Mouse (Mus musculus): Measurements from ENCODE around the gene Jmjd1c.

Jmjd1c gene

DNA sequence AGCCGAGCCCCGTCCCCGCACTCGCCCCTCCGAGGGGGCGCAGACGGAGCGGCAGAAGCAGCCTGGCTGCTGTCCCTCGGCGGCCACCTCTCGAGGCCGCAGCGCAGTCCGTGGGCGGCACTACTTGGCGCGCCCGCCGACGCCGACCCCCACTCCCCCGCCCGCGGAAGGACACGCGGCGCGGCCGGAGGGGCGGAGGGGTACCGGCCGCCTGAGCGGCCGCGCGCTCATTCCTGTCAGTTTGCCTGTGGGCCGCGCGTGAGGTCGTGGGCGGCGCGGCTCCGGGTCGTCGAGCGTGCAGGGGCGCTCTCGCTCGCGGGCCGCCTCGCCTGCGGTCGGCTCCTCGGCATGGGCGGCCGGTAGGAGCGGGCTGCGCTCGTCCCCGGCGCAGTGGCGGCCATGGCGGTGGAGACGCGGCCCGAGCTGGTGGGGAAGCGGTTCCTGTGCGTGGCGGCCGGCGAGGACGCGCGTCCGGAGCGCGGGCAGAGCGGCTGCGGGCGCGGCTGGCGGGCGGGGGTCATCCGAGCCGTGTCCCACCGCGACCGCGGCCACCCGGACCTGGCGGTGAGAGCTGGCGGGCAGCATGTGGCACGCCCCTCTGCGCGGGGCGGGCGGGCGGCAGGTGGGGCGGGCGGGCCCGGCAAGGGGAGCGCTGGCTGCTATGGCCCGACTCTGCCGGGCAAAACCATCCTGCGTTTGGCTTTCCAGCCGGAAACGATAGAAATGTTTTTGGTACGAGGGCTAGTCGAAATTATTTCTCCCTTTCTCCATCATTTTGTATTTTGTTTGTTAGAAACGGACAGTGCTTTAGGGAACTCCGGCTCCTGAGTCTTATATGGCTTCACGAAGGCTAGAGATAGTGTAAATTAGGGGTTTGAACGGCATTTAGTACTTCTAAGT lies 31.2 kb downstream of the Jmjd1c start:
- no peak for TF ChIP-seq GATA4 (IDR thresholded peaks at IDR 0.05; ENCODE audit: insufficient replicate concordance, low read length)

DNA sequence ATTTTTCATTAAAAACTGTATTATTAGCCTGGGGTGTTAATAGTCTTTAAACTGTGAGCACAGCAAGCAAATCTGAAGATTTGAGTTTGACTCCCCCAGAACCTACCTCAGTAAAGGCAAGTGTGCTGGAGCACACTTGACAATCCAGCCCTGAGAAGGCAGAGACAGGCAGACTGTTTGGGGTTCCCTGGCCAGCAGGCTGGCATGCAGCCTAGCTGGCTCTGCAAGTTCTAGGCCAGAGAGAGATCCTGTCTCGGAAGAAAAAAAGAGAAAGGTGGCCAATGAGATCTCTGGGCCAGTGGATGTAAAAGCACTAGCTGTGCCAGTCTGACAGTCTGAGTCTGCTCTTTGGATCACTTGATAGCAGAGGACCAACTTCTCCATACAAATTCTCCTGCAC lies 33.6 kb downstream of the Jmjd1c start:
- no peak for TF ChIP-seq GATA4 (IDR thresholded peaks at IDR 0.05; ENCODE audit: insufficient replicate concordance, low read length)

DNA sequence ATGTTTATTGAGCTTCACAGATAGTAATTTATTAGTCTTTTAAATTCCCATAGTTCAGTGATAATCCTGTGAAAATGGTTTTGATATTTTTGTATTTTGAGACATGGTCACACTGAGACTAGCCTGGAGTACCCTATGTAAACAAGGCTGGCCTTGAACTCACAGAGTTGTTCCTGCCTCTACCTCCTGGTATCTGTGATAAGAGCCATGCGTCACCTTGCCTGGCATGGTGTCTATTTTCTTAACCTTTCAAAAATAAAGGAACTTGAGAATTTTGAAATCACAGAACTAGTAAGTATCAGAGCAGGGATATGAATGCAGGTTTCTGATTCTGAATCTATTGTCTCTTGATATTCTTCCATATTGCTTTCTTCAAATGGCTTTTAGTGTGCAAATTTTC lies 35.8 kb downstream of the Jmjd1c start:
- peak; percentile 58; the same call in 1 of the 2 replicates for TF ChIP-seq GATA4 (IDR thresholded peaks at IDR 0.05; ENCODE audit: insufficient replicate concordance, low read length)

DNA sequence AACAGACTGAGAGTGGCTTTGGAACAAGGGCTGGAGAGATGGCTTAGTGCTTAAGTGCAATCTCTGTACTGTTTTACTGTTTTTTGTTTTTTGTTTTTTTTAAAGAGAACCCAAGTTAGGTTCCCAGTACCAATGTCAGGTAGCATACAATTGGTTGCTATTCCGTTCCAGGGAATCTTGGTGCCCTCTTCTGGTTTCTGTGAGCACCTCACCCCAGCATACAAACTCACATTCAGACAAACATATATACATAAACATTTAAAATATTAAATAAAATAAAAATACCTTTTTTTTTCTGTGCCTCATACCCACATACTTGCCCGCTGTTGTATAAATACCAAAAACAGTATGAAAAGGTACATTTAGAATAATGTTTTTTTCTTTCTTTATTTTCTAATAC lies 38.4 kb downstream of the Jmjd1c start:
- TF ChIP-seq GATA4 (IDR thresholded peaks at IDR 0.05; ENCODE audit: insufficient replicate concordance, low read length): no peak

DNA sequence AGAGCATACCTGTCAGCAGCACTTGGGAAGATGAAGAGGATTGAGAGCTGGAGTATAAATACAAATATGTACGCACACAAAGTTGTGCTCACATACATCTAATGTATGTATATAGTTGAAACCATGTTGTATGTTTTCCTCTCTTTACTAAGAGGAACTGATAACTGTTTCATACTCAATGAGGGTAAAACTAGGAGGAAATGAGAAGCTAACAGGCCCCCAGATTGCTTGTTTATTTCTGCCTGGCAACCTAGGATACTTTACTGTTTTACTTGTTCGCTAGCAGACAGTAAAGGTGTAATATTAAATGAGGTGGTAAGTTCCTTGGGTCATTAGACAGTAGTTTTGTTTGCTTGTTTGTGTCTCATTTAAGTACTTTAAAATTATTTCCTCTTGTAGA lies 41.5 kb downstream of the Jmjd1c start:
- no peak for TF ChIP-seq GATA4 (IDR thresholded peaks at IDR 0.05; ENCODE audit: insufficient replicate concordance, low read length)

DNA sequence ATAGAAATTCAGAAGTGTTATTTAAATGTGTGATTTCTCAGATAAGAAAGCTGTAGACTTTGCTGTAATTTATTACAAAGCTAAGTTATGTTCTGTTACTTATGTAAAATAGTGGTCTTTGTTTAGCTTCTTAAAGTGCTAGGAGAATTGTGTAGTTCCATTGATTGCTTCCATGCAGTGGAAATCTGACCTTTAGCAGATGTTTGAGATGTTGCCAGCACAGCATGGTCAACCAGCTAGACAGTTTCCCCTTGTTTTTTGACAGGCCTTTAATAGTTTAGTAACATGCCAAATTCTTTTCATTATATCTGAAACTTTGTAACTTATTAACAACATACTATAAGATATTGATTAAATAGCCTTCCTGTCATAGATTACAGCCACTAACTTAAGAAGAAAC lies 47.7 kb downstream of the Jmjd1c start:
- TF ChIP-seq GATA4 (IDR thresholded peaks at IDR 0.05; ENCODE audit: insufficient replicate concordance, low read length): no peak

DNA sequence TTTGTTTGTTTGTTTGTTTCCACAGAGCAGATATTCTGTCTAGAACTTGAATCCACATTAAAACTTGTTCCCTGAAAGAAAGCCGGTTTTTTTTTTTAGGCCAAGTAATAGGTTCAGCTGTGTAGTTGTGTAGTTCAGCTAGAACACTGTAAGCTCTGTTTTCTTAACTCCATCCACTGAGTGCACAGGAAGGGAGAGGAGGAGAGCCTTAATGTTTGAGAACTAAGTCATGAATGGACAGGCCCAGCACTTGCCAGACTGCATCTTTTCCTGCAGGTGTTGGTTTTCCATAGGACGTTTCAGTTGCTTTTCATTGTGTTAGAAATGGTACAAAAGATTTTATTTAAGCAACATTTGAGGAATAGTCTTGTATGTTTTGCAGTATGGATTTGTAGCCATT lies 48.3 kb downstream of the Jmjd1c start:
- no peak for TF ChIP-seq GATA4 (IDR thresholded peaks at IDR 0.05; ENCODE audit: insufficient replicate concordance, low read length)

DNA sequence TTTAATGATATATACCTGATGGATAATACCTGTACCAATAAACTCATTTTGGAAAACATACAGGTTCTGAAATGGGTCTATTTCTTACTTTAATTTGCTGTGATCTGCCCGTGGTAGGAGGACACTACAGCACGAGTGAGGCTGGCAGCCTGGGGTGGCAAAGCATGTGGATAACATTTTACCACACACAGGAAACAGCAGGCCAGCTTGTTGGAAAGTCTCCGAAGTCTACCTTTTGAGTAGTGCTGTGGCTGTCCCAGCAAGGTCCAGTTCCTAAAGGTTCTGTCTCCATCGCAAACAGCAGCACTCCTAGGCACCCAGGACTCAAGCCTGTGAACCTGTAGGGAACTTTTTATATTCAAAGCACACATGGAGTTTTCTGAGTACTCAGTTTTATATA lies 49.7 kb downstream of the Jmjd1c start:
- no peak for TF ChIP-seq GATA4 (IDR thresholded peaks at IDR 0.05; ENCODE audit: insufficient replicate concordance, low read length)

DNA sequence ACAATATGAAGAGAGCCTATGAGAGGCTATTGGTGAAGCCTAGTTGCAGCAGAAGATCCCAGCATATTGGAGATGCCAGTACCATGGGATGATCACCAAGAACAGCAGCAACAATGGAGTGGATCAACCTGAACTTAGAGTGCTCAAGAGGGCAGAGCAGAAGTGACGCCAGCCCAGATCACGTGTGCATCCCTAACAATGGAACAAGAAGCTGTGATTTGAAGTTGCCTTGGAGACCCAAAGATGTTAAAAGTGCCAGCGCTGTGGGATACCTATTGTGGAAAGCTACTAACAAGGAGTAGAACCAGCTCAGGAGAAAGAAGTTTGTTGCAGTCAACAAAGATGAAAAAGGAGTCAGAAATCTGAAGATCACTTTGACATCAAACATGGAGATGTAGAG lies 55.8 kb downstream of the Jmjd1c start:
- TF ChIP-seq GATA4 (IDR thresholded peaks at IDR 0.05; ENCODE audit: insufficient replicate concordance, low read length): no peak

DNA sequence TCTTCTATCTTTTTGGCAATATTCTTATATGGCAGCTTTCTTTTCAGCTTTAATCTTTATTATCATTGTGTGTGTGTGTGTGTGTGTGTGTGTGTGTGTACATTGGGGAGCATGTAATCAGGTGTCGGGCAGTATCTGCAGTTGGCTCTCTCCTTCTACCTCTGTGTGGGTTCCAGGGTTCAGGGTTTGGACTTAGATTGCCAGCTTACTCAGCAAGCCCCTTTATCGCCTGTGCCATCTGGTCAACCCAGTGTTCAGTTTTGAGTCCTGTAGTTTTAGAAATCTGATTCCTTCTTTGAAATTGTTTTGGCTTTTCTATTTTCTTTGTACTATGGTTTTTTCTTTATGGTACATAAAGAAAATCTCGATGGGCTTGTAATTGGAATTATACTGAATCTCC lies 58.7 kb downstream of the Jmjd1c start:
- TF ChIP-seq GATA4 (IDR thresholded peaks at IDR 0.05; ENCODE audit: insufficient replicate concordance, low read length): peak; percentile 43; the same call in 1 of the 2 replicates

DNA sequence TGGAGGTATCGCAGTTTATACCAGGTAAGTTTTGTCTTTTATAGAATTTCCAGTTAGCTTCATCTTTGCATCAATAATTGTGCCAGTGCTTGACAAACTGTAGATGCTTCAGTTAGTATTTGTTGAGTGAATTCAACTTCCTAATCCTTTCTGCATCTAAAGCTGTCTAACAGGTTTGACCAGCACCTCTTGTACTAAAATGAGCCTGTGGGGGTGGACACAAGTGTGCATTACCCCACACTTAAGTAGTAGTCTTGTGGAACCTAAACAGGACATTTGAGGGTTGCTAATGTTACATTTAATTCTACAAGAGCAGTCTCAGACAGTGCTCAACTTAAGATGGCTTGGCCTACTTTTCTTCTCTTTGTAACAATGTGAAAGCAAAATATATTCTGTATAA lies 78.1 kb downstream of the Jmjd1c start:
- TF ChIP-seq GATA4 (IDR thresholded peaks at IDR 0.05; ENCODE audit: insufficient replicate concordance, low read length): no peak

DNA sequence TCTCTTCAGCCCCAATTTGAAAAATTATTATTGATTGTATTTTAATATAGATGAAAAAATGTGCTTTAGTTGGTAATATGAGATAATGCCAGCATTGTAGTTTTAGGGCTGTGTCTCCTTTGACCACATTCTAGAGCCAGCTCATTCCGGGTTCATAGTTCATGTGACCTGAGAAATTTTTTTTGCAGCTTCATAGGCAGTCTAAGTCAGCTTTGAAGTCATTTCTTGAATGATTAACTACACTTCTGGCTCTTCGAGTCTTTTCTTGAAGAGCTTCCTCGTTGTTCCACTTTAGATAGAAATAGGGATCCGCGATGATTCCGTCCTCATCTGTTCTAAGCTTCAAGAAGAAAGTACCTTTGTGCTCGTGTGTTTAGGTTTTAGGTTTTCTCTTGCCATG lies 80.1 kb downstream of the Jmjd1c start:
- TF ChIP-seq GATA4 (IDR thresholded peaks at IDR 0.05; ENCODE audit: insufficient replicate concordance, low read length): no peak

DNA sequence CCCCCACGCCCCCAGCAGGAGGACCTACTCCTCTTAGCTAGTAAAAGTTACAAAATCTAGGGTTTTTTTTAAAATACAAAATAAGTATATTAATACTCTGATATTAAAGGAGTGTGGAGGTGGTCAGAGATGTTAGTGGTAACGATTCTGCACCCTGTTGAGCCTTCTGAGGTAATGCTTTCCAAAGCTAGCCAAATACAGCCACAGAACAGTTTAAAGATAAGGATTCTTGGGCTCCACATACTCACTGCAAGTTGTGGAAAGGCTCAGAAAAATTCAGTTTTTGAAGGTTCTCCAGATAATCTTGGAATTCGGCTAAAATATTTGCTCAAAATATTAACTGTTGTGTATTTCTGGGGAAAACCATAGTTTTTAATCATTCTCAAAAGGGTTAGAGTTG lies 81.0 kb downstream of the Jmjd1c start:
- TF ChIP-seq GATA4 (IDR thresholded peaks at IDR 0.05; ENCODE audit: insufficient replicate concordance, low read length): no peak

DNA sequence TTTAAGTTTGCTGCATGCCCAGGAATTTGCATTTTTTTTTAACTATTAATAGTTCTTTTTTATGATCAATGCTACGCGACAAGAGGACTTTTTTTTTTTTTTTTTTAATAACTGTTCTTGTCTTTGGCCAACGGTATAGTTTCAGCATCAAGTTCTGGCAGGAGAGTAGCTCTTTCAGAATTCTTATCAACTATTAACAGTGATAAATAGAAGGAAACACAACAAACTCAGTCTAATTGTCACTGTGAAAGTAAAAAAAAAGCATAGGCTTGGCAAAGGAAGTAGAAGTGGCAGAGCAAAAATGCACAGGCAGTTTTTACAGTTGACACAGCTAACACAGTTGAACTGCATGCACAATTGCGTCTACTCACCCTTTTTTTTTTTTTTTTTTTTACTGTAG lies 81.5 kb downstream of the Jmjd1c start:
- TF ChIP-seq GATA4 (IDR thresholded peaks at IDR 0.05; ENCODE audit: insufficient replicate concordance, low read length): no peak

DNA sequence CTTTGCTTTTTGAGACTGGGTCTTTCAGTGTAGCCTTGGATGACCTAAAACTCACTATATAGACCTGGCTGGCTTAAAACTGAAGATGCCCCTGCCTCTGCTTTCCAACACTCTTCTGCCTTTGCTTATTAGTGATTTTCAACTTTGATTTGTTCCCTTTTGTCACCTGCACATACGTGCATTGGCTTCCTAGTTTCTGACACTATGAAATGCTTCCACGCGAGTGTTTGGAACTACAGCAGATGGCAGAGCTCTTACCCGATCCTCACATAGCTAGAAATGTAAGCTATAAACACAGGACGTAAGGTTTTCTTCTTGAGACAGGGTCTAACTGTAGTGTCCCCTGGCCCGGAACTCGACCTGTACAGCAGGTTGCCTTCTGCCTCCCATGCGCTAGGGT lies 84.1 kb downstream of the Jmjd1c start:
- TF ChIP-seq GATA4 (IDR thresholded peaks at IDR 0.05; ENCODE audit: insufficient replicate concordance, low read length): no peak

DNA sequence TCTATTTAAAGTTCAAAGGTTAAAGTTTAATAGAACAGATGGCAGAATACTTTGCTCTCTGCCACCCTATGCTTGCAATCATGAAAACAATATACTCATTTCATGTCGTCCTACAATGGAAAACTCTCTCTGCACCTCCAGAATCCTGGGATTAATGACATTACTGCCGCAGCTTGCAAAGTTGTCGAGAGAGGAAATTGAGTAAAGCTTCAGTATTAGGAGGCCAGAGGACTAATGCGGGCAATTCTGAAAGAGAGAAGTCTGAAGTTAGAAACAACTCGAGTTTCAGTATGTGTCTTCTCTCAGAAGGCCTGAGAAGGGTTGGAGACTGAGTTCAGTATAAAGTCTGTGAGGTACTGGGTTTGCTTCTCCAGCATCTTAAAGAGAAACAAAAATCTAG lies 84.9 kb downstream of the Jmjd1c start:
- no peak for TF ChIP-seq GATA4 (IDR thresholded peaks at IDR 0.05; ENCODE audit: insufficient replicate concordance, low read length)

DNA sequence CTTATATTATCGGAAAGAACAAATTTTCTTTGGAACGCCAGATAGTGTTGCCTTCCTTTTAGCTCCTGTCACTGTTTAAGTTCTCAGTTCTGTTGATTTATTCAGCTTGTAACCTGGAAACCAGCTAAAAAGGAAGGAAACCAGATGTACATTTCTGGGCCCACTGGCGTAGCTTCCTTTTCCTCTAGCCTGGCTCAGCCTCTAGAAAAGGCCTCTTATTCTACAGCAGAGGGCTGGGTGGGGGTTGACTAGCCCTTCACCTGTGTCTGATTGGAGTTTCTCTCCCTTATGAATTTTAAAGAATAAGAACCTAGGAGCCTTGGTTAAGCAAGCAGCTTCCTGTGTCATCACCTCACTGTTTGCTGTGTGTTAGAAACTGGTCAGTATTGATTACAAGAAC lies 86.7 kb downstream of the Jmjd1c start:
- TF ChIP-seq GATA4 (IDR thresholded peaks at IDR 0.05; ENCODE audit: insufficient replicate concordance, low read length): no peak
